Mouse (Mus musculus): Measurements from ENCODE around the gene Fanci.

The Fanci gene

GRCm38 (mm10) chr7:79464776-79465420, 73.2 kb downstream of the Fanci start:
- DNase-seq: peak in 1 of 2 experiments; percentile 14

- DNase-seq: no peak
Observed at GRCm38 (mm10) chr7:79465461-79466044, 73.8 kb downstream of the Fanci start.

GRCm38 (mm10) chr7:79466053-79466901, 74.5 kb downstream of the Fanci start, which contains the start of gene Polg:
Gene Polg (minus strand): TSS chr7:79466362.
- DNase-seq: peak; percentile 96 to 98

GRCm38 (mm10) chr7:79467951-79468350, 76.2 kb downstream of the Fanci start:
- no peak for DNase-seq

GRCm38 (mm10) chr7:79468994-79469393, 77.3 kb downstream of the Fanci start:
- no peak for DNase-seq

- no peak for DNase-seq
Observed at GRCm38 (mm10) chr7:79469766-79470165, 78.0 kb downstream of the Fanci start.

DNA sequence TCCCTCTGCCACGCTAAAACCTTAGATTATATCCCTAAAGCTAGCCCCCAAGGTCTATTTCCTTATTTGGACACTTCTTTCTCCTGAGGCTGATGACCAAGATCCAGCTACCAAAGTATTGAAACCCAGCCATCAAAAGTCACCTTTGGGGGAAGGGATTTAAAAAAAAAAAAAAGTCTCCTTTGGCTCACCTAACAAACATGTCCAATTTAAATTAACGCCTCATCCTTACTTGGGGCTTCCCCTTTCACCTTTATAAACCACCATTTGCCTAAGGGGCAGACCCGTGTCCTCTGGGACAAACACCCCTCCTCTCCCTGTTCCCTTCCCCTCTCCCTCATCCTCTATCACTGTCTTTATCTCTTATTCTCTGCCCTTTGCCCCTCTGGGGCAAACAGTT, 79.0 kb downstream of the Fanci start:
- DNase-seq: no peak

DNA sequence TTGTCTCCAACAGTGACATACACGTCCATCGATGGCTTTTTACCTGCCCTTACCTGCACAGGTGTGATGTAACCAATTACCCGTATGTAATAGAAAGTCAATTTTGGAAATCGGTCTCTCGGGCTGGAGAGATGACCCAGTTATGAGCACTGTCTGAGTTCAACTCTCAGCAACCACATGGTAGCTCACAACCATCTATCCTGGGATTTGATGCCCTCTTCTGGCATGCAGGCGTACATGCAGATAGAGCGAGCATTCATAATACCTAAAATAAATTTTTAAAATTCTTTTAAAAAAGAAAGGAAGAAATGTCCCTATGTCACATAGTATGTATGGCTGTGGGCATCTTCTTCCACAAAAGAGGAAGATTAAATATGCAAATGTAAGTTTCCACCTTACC, 79.7 kb downstream of the Fanci start:
- DNase-seq: no peak

DNA sequence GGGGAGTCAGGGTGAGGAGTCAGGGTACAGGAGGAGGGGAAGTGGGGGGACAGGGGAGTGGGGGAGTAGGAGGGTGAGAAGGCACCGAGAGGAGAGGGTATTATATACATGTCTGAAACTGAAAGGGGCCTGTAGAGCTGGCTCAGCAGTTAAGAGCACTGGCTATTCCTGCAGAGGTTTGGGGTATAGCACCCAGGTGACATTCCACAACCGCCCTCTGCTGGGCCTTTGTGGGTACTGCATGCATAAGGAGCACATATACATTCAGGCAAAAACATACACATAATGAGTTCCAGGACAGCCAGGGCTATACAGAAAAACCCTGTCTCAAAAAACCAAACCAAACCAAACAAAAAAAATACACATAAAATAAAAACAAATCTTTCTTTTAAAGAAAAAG, 81.1 kb downstream of the Fanci start:
- DNase-seq: no peak

DNA sequence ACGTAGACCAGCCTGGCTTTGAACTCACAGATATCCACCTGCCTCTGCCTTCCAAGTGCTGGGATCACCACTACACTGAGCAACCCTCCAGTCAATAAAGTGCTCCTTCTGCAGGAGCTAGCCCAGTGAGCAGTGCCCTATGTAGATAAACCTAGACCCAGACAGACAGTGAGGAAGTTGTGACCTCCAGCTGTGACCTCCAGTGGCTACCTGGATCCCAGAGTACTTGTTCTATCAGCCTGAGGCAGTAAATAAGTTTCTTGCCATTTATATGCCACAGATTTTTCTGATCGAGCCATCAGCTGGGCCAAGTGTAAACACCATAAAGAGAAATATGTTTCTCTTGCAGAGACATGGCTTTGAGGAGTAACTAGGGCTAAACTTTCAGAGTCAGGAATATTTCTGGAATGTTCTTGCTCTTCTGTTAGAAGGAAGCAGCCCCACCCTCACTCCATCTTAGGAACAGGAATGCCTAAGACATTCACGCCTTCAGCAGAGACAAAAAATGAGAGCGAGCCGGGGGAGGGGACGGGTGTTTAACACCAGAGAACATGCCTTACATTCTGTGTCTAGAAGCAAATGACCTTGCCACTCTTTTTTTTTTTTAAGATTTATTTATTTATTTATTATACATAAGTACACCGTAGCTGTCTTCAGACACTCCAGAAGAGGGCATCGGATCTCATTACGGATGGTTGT, 81.9 kb downstream of the Fanci start:
- no peak for DNase-seq

GRCm38 (mm10) chr7:79474831-79475399, 83.2 kb downstream of the Fanci start:
- no peak for DNase-seq

GRCm38 (mm10) chr7:79486528-79486927, 94.8 kb downstream of the Fanci start:
- DNase-seq: no peak

- DNase-seq: peak in 1 of 2 experiments; percentile 31
Observed at GRCm38 (mm10) chr7:79493915-79494314, 102.2 kb downstream of the Fanci start.

GRCm38 (mm10) chr7:79495988-79496815, 104.5 kb downstream of the Fanci start:
- peak; percentile 58 to 84 for DNase-seq

GRCm38 (mm10) chr7:79496816-79497328, 105.1 kb downstream of the Fanci start:
- no peak for DNase-seq

DNA sequence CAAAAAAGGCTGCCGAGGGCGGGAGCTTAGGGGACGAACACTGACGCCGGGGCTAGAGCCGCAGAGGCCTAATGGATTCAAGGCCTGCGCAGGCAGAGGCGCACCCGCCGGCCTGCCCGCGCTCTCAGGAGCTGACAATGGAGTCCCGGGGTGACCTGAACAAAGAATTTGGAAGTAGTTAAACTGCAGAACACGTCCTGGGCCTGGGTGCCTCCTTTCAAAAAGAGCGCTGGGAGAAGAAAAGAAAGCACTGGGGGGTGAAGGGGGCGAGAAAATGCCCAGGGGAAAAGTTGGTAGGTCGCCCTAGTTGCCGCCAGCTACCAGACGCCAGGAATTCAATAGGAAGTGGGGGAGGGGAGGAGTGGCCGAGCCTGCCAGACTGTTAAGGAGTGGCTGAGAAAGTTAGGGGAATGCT, 106.0 kb downstream of the Fanci start:
- no peak for DNase-seq

DNA sequence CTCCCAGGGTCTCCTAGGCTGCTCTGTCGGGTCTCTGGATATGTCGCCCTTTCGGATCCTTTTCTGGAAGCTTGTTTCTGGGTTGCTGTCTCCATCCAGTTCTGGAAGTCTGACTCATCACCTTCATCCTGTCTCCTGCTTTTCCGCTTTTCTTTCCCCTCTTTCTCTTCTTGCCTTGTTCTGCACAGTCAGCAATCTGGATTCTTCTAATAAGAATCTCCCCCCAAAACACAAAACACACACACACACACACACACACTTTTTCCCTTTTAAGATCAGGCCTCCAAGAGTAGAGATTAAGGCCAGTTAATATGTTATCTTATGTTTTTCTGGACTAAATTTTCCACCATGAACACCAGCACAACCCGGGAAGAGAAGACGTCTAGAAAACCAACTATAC, 106.6 kb downstream of the Fanci start:
- no peak for DNase-seq

DNA sequence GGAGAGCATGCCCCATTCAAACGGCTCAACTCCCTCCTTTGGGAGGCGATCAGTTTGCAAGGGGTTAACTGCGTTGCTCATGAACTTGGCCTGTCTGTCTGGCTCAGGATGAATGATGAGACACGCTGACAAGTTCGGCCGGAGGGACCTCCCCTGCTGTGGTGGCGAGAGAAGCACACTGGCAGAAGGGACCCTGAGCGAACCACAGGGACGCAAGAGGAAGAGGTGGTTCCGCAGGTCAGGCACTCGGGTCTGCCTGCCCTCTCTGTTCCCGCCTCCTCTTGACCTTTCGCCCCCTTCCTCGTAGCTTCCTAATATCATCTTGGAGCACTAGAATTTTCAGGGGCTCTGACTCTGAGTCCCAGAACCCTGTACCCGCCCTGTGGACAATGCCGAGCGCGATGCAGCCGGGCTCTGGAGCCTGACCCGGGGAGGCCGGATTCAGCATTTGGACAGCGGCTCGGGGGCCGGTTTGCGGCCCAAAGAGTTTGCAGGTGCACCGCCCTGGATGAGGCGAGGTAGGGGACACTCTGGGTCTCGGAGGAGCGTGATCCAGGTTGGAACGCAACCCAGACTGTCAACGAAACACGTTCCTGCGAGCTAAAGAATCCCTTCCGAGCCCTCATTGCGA, 107.4 kb downstream of the Fanci start:
- peak in 1 of 2 experiments; percentile 20 for DNase-seq

Data from spleen, adult 18-20 months (tissue).